In genomic region chr10:17549711-17550637, GRCm38 (mm10) we compare ENCODE assay signal across 13 mouse cellular contexts.
DNase-seq lines count a peak whose midpoint lies in the region; ATAC-seq and TF ChIP-seq lines count a peak whose summit lies in the region.
"Had no signal": no experiment of that assay in that cellular context is flagged by ENCODE, and none has a peak within 500 bp of the region (broad histone marks: within the 10 kb centered on the region; RNA-seq: fewer than 3 reads in every experiment).

No protein-coding gene starts in this region.

- no peak overlapping the region for H3K4me3 ChIP-seq in liver, embryonic 16.5 days (ENCODE audit: low read depth, low read length)
- H3K4me3 ChIP-seq in hindbrain, postnatal 0 days (ENCODE audit: low read length) = no peak overlapping the region
- no peak overlapping the region for H3K4me3 ChIP-seq in hindbrain, embryonic 13.5 days
- H3K4me3 ChIP-seq: limb, embryonic 12.5 days had no signal

- no peak for TF ChIP-seq CTCF in hindbrain, postnatal 0 days (IDR thresholded peaks at IDR 0.05; ENCODE audit: low read depth)

- no peaks in the 10 kb centered on the region for H3K36me3 ChIP-seq in liver, embryonic 16.5 days (ENCODE audit: control insufficient read depth, insufficient read depth)
- H3K36me3 ChIP-seq in hindbrain, postnatal 0 days (ENCODE audit: insufficient read depth, low read length) = no peaks in the 10 kb centered on the region
- H3K36me3 ChIP-seq in hindbrain, embryonic 13.5 days = no peaks in the 10 kb centered on the region
- H3K36me3 ChIP-seq: limb, embryonic 12.5 days had no signal

- peak; percentile 56 for ATAC-seq in CD4-positive, CD25-positive, alpha-beta regulatory T cell, adult 4 months
- ATAC-seq in liver, embryonic 16.5 days (ENCODE audit: low read depth) = 0 out of 2 replicates have a peak, but pooled peaks have one; percentile 35
- ATAC-seq in hindbrain, postnatal 0 days = no peak
- ATAC-seq in hindbrain, embryonic 13.5 days (ENCODE audit: low FRiP score) = no peak

- H3K9ac ChIP-seq in liver, embryonic 16.5 days (ENCODE audit: low read depth, low read length) = no peak overlapping the region
- no peak overlapping the region for H3K9ac ChIP-seq in hindbrain, postnatal 0 days (replicated peaks; ENCODE audit: low read length)
- no peak overlapping the region for H3K9ac ChIP-seq in hindbrain, embryonic 13.5 days
- H3K9ac ChIP-seq: limb, embryonic 12.5 days had no signal

- H3K27me3 ChIP-seq in liver, embryonic 16.5 days (ENCODE audit: control insufficient read depth, insufficient read depth, low read depth, low read length) = no peaks in the 10 kb centered on the region
- H3K27me3 ChIP-seq in hindbrain, postnatal 0 days (ENCODE audit: insufficient read depth, low read length) = no peaks in the 10 kb centered on the region
- no peaks in the 10 kb centered on the region for H3K27me3 ChIP-seq in hindbrain, embryonic 13.5 days
- H3K27me3 ChIP-seq: limb, embryonic 12.5 days had no signal

- H3K27ac ChIP-seq in liver, embryonic 16.5 days (ENCODE audit: low read length) = no peak overlapping the region
- no peak overlapping the region for H3K27ac ChIP-seq in hindbrain, postnatal 0 days
- H3K27ac ChIP-seq in hindbrain, embryonic 13.5 days = no peak overlapping the region
- H3K27ac ChIP-seq: limb, embryonic 12.5 days had no signal

- no peaks in the 10 kb centered on the region; the same call in 1 of the 2 replicates for H3K4me1 ChIP-seq in liver, embryonic 16.5 days (ENCODE audit: control insufficient read depth, low read depth, low read length)
- no peaks in the 10 kb centered on the region for H3K4me1 ChIP-seq in hindbrain, postnatal 0 days (ENCODE audit: insufficient read depth, low read length)
- H3K4me1 ChIP-seq in hindbrain, embryonic 13.5 days (replicated peaks) = no peaks in the 10 kb centered on the region
- H3K4me1 ChIP-seq: limb, embryonic 12.5 days had no signal

- WGBS in liver, embryonic 16.5 days (ENCODE audit: insufficient replicate concordance) = 57% methylated on average over 6 of the region's 6 CpGs
- 87% methylated on average over 6 of the region's 6 CpGs for WGBS in hindbrain, postnatal 0 days
- WGBS in hindbrain, embryonic 13.5 days = 90% methylated on average over 6 of the region's 6 CpGs

- H3K4me2 ChIP-seq in liver, embryonic 16.5 days (ENCODE audit: low read depth, low read length) = no peak overlapping the region
- no peak overlapping the region for H3K4me2 ChIP-seq in hindbrain, postnatal 0 days (ENCODE audit: low read depth, low read length)
- H3K4me2 ChIP-seq in hindbrain, embryonic 13.5 days = no peak overlapping the region
- H3K4me2 ChIP-seq: limb, embryonic 12.5 days had no signal

- peak; percentile 38 for DNase-seq in kidney, adult 11 months
- no peak for DNase-seq in kidney, postnatal 10 days
- DNase-seq in fibroblast of lung, adult 2 months (ENCODE audit: low read depth) = peak; percentile 54
- DNase-seq in hindbrain, postnatal 0 days (ENCODE audit: low spot score) = no peak
- DNase-seq in spleen, postnatal 14 days (ENCODE audit: low spot score in 2 of 2) = no peak
- DNase-seq: cerebellum, adult 11-12 months; embryo, embryonic 11 days; heart, postnatal 10 days; thymus, postnatal 4 days had no signal

- H3K9me3 ChIP-seq in liver, embryonic 16.5 days (replicated peaks; ENCODE audit: control insufficient read depth, low read length) = no peaks in the 10 kb centered on the region
- no peaks in the 10 kb centered on the region for H3K9me3 ChIP-seq in hindbrain, postnatal 0 days (ENCODE audit: low read length)
- H3K9me3 ChIP-seq in hindbrain, embryonic 13.5 days = no peaks in the 10 kb centered on the region
- H3K9me3 ChIP-seq: limb, embryonic 12.5 days had no signal

Comparison
In these comparisons a context has a peak if more than half of its experiments do, and no peak if none do; other contexts are left out.
1. DNase-seq: peak in kidney, adult 11 months (single experiment) and fibroblast of lung, adult 2 months (single experiment); none in kidney, postnatal 10 days (single experiment), hindbrain, postnatal 0 days (single experiment) and spleen, postnatal 14 days (0 of 2).
2. ATAC-seq: peak in CD4-positive, CD25-positive, alpha-beta regulatory T cell, adult 4 months (single experiment) and liver, embryonic 16.5 days (single experiment); none in hindbrain, postnatal 0 days (single experiment) and hindbrain, embryonic 13.5 days (single experiment).